Mouse (Mus musculus) layer of hippocampus, postnatal 36 days (tissue): ENCODE measurements around the gene Sdk2. TPM values are rescaled to one million over a fixed set of nuclear protein-coding genes. Genes with fewer than 3 reads are reported as not detected.

Experiments used
- DNase-seq, 2 experiments: peaks; one replicate each; pipeline ENCODE4 v3.0.0; 2022
- total RNA-seq, 2 experiments: library from RNA; stranded (reverse); gene quantifications; 2 replicates each; pipeline ENCODE4 v1.2.3; 2021

Gene Sdk2
- total RNA-seq, 2 experiments from 2014 or later = 19.8 to 25.9 TPM

GRCm38 (mm10) chr11:114044373-114044772, 22.5 kb downstream of the Sdk2 start:
- DNase-seq = no peak

GRCm38 (mm10) chr11:114043530-114043929, 23.3 kb downstream of the Sdk2 start:
- no peak for DNase-seq

GRCm38 (mm10) chr11:114040391-114041035, 26.3 kb downstream of the Sdk2 start:
- DNase-seq = no peak

- DNase-seq = peak; percentile 55 to 61
Observed at GRCm38 (mm10) chr11:114038036-114038435, 28.8 kb downstream of the Sdk2 start.

- DNase-seq = no peak
Observed at GRCm38 (mm10) chr11:114031491-114031890, 35.4 kb downstream of the Sdk2 start.

- no peak for DNase-seq
Observed at GRCm38 (mm10) chr11:114030214-114030613, 36.6 kb downstream of the Sdk2 start.

- DNase-seq = no peak
Observed at GRCm38 (mm10) chr11:114028512-114028911, 38.3 kb downstream of the Sdk2 start.

- DNase-seq = no peak
Observed at GRCm38 (mm10) chr11:114028021-114028420, 38.8 kb downstream of the Sdk2 start.

GRCm38 (mm10) chr11:114025056-114025455, 41.8 kb downstream of the Sdk2 start:
- DNase-seq = no peak

GRCm38 (mm10) chr11:114023965-114024364, 42.9 kb downstream of the Sdk2 start:
- DNase-seq = no peak

- no peak for DNase-seq
Observed at GRCm38 (mm10) chr11:114022166-114022565, 44.7 kb downstream of the Sdk2 start.

- no peak for DNase-seq
Observed at GRCm38 (mm10) chr11:114019087-114019486, 47.8 kb downstream of the Sdk2 start.

- no peak for DNase-seq
Observed at GRCm38 (mm10) chr11:114016889-114017392, 49.9 kb downstream of the Sdk2 start.

- DNase-seq = no peak
Observed at GRCm38 (mm10) chr11:114016108-114016888, 50.5 kb downstream of the Sdk2 start.

- DNase-seq = no peak
Observed at GRCm38 (mm10) chr11:114011523-114011922, 55.3 kb downstream of the Sdk2 start.

GRCm38 (mm10) chr11:114005879-114006278, 61.0 kb downstream of the Sdk2 start:
- no peak for DNase-seq

GRCm38 (mm10) chr11:114004651-114005050, 62.2 kb downstream of the Sdk2 start:
- DNase-seq = no peak

GRCm38 (mm10) chr11:114003195-114003594, 63.7 kb downstream of the Sdk2 start:
- DNase-seq = no peak

GRCm38 (mm10) chr11:114000051-114000450, 66.8 kb downstream of the Sdk2 start:
- no peak for DNase-seq

GRCm38 (mm10) chr11:113998702-113999101, 68.1 kb downstream of the Sdk2 start:
- no peak for DNase-seq

- no peak for DNase-seq
Observed at GRCm38 (mm10) chr11:113993921-113994320, 72.9 kb downstream of the Sdk2 start.

GRCm38 (mm10) chr11:113992894-113993293, 74.0 kb downstream of the Sdk2 start:
- no peak for DNase-seq

- DNase-seq = no peak
Observed at GRCm38 (mm10) chr11:113991886-113992285, 75.0 kb downstream of the Sdk2 start.

- peak; percentile 76 to 80 for DNase-seq
Observed at GRCm38 (mm10) chr11:113990466-113990865, 76.4 kb downstream of the Sdk2 start.
